Mouse (Mus musculus) testis, postnatal 10 days (tissue): ENCODE measurements at regions not wholly inside any gene's neighbourhood (a gene's known extent, or its start where the extent isn't known, plus 50 kb on each side); places are given as distances from the start of the nearest gene placed in this dataset.

Experiments
- DNase-seq: peaks from one replicate; pipeline ENCODE4 v3.0.0; 2021; ENCODE audit warnings: low spot score

DNA sequence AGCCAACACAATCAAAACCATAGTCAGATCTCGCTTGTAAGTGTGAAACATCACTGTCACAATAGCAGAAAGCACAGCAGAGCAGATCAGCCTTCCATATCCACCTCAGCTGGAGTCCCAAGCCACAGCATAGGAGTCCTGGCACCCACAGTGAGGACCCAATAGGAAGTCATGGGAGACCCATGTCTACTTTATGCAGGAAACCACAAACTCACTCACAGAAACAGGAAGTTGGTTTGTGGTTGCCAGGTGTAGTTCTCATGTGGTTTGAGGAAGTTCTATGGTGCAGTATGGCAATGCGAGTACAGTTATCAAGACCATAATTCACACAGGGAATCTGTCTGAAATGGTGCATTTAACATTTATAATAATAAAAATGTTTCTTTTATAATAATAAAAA, 77.6 kb upstream of the Kctd3 start:
- DNase-seq = no peak

DNA sequence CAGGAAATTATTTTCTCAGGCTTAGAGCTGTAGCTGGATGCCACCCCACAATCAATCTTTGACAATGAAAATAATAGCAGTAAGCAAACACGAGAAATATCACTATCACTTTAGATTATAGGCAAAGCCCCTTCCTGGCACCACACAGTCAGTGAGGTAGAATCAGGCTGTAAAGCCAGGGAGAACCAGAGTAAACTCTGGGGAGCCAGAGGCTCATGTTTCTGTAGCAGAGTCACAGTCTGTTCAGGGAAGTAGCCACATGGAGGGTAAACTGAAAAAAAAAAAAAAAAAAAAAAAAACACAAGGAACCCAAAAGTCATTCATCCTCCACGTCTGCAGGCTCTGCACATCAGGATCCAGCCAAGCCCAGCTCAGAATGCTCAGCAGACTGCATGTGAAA, 73.6 kb upstream of the Kctd3 start:
- no peak for DNase-seq

DNA sequence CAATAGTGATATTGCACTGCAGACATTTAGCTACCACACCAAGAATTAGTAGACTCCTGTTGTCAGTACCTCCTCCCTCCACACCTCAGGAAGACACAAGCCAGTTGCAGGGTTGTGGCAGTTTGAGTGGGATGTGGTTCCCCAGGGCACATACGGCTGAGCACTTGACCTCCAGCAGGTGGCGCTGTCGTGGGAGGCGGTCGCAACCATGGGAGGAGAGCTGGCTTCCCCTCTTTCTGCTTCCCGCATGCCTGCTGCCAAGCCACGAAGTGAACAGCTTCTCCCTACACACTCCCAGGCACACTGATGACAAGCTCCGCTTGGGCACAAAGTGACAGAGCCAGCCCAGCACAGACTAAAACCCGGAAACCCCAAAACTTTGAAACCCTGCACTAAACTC, 73.2 kb upstream of the Kctd3 start:
- peak; percentile 84 for DNase-seq

DNA sequence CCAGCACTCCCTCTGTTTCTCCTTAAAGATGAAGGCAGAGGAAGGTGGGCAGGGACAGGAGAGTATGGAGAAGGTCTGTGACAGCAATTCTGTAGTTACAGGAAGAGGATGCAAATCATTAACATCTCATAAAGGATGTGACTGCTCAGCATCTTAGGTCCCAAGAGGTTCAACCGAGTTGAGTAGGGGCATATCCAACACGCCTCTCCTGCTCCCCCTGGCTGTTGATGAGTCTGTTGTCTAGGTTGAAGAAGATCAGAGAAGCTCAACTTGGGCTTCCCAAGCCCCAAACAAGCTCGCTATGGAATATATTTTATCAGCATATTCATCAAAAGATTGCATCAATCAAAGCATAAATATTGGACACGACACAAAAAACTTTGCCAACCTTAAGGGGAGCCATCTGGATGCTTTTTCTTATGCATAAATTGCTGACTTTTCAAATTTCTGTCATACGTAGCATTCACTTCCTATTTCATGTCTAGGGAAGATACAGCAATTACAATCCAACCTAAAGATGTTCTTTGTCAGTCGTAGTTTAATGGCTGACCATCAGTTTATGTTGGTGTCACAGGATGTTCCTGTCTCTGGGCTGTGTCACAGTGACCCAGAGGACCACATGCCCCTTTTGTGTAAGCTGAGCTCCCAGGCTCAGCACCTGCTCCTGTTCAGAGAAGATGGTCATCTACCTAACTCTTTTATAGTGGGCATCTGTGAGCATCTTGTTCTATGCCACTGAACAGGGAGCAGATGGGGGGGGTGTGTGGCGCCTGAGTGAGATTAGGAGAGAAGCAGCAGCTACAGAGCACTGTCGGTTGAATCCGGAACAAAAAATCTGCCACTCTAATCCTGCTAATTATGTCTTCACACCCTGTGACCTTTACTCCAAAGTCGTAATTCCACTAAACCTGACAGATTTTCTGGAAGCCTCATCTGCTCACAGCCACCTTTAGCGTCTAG, 72.1 kb upstream of the Kctd3 start:
- DNase-seq = no peak

DNA sequence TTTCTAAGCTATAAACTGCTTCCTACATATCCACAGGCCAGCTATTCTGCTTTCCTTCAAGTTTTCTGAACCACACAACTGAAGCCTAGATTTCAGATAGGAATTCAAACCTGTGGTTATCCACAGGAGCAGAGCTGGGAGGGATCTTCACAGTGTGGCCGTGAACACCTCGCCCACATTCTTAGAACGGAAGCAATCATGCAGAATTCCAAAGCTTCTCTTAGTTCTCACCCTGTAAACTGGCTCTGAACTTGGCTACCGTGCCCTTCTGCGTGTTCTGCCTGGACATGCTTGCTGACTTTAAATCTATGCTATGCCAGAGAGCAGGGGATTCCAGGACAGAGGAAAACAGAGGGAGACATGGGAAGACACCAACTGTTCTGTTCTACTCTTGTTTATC, 70.2 kb upstream of the Kctd3 start:
- no peak for DNase-seq

DNA sequence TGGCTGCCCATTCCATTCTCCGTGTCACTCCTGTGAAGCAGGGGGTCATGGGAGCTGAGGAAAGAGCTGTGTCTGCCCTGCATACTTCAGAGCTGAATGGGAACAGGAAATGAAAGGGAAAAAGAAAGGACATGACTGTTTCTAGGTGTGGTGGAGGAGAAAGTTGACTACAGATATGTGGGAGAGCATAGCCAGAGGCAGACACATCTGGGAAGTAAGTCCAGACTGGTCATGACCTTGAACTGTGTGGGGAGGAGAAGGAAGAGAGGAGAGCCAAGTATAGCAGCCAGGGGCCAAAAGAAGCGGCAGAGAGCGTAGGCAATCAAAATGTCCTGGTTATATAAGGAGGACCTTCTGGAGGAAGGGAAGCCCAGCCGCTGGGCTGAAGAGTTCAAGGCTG, 68.6 kb upstream of the Kctd3 start:
- peak; percentile 43 for DNase-seq

DNA sequence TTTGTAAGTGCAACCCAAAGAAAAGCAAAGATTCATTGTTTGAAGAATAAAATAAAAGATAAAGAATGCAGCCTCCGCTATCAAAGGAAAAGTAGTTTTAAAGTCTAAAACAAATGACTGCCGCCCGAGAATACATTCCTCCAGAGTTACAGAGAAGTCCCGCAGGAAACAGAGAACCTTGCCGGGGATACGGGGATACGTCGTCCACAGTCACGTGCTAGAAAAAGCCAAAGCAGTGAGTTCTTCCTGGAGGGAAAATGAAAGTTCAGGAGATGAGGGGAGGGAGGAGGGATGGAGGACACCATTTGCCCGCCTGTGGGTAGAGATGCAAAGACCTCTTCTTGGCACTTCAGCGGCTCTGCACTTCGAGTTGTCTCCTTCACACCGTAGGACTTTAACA, 68.0 kb upstream of the Kctd3 start:
- peak; percentile 44 for DNase-seq

DNA sequence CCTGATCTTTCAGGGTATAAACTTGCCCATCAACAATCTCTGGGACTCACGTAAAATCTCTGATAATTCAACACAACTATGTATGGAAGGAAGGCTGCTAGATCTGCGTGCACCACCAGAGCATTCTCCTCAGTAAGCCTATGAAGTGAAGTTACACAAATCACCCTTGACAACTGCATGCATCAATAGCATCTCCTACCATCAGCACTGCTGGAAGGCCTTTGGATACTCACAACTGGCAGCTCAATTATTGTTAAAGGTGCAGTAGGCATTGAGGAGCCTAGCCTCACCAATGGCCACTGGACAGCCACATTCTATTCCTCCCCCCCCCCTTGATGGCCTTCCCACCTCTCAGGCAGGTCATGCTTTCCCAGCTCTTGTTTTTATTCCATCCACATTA, 64.9 kb upstream of the Kctd3 start:
- no peak for DNase-seq

DNA sequence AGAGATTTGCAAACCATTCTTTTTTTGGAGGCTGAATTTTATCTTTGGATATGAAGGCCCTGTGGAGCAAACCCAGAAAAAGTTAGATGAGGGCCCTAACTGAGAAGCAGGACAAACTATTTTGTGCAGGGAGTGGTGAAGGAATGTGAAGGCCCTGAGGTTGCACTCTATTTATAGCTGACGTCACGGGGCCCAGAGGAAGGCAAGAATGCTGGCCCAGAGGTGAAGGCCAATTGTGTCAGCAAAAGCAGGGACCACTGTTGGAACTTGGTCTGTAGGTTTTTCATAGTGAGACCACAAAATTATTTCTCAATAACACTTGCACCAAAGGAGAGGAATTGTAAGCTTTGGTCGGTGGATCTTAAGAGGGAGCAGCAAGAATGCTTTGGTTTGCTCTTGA, 60.6 kb upstream of the Kctd3 start:
- DNase-seq = no peak

DNA sequence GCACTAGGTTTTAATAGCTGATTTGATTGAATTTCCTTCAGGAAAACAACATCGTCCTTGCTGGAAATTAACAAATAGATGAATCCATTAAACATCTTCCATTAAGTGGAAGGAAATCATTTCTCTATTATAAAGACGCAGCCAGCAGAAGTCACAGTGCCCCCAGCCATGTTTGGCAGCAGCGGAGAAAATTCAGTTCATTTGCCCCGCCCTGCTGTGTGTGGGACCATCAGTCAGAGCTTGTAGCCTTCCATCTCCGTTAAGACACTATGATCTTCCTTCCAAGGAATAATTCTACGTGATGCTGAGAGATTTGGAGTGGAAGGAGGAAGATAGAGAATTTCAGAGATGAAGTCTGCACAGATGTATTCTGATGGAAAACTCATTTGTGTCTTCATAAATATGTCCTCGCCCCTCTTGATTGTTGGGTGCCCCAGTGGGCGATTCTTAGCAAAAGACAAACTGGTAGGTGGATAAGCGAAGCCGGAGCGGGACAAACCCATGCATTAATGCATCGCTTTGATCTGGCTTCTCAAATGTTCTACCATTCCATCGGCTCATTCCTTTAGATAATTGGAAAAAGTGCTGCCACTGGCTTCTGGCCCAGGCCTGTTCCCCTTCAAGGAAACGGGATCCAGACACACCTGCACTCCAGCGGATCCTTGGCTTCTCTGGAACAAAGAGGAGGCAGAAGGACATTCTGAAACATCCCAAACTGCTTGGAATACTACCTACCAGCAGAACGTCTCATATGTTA, 59.7 kb upstream of the Kctd3 start:
- no peak for DNase-seq

DNA sequence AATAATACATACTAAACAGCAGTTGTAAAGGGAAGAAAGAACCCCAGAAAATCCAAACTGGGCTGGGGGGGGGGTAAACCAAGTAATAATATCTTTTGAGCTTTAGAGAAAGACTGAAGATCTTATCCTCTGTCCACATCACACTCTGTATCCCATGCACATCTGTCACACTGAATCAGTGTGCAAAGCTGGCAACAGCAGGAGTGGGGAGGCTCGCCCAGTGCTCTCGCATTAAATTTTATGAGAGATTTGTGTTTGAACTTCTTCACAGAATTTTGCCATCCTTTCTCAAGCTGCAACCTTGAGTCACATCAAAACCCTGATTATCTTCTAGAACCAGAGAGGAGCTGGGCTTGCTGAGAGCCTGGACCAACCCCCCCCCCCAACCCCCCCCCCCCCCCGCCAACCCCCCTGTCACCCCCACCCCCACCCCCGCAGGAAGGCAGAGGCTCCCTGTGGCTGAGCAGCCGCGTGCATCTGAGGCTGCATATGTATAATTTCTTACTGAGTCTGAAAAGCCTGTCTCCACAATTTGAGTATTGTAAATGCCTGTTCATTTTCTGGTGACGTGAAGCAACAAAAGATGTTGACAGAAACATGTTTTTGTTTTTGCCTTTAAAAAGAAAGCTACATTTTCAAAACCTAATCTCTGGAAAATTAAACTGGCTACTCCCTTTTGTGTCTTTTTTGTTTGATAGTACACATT, 59.0 kb upstream of the Kctd3 start:
- DNase-seq = no peak

DNA sequence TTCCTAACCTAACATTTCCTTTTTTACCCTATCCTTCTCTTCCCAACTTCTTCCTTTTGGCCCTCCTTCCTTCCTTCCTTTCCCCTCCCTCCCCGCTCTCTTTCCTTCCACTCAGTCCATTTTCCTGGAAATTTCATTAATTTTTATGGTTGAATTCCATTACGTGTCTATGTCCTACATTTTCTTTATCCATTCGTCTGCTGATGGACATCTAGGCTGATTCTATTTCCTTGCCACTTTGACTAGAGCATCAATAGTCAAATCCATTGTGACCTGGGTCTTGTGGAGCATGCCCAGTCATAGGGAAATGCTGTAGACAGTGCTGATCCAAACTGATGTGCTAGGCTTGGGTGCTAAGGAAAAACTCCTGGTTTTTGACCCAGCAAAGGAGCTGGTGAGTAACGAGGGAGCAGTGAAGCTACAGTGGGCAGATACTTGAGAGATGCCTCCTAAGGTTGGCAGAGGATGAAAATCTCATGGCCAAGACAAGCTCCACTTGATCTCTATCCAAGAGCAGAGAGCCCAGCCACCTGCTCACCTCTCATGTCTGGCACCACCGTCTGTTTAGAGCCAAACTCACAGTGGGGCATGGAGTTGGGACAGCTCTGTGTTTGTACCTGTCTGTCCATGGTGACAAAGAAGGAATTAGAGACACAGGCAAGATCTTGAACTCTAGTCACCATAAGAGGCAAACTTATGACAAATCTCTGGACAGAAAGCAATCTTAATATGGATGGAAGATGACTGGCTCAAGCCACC, 57.7 kb upstream of the Kctd3 start:
- no peak for DNase-seq

DNA sequence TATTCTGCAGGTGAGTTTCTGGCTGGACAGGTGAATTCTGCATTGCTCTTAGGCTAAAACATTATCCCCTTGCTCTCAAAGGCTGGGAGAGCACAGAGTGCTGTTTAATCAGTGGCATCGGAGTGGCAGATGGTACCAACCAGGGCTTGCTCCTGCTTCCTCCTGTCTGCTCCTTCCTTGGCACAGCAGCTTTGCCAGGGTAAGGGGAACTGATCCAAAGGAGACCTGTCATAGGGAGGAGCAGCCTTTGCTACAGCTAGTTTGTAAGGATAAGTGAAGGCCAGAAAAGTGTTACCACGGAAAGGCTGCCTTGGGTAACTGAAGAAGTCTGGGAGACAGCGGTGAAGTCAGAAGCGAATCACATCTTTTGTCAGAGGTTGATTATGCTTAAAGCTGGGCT, 57.0 kb upstream of the Kctd3 start:
- DNase-seq = no peak

DNA sequence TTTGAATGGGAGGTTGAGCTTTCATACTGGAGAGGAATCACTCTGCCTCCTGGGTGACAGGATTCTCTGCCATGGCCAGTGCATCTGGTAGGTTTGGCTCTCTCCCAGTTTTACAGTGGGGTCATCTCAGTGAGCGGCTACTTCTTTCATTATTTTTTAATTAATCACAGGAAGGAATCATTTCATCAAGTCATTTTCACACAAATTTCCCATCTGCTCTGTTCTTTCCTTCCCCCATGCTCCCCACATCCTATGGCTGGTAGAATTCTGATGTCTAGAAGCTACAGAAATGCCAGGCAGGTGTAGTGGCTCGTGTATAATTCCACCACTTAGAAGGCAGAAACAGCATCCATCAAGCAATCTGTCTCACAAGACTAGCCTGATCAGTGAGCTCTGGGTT, 56.1 kb upstream of the Kctd3 start:
- DNase-seq = no peak

DNA sequence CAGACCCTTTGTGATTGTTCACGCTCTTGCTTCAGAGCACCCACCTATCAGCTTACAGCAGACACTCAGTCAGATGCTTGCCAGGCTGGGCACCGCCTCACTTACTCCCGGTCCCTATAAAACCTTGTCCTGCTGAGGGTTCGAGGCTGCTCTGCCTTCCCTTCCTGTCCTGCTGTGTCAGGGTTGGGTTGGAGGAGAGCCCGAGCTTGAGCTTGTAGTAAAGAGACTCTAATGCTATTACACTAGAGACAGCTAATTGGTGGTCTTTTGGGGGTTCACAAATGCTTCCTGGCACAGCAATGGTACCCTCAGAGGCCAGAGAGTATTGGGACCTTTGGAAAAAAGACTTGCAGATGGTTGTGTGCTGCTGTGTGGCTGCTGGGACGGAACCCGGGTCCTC, 55.6 kb upstream of the Kctd3 start:
- DNase-seq = no peak
